Mouse (Mus musculus): Measurements from ENCODE around the gene Avl9.

- TF ChIP-seq CTCF (IDR thresholded peaks at IDR 0.05; ENCODE audit: borderline replicate concordance, control insufficient read depth, extremely low read depth, insufficient read depth, low read length, poor library complexity) (no peak), POLR2A (IDR thresholded peaks at IDR 0.05; ENCODE audit: control insufficient read depth, extremely low read depth, insufficient read depth, low read length, poor library complexity) (no peak)
Observed at GRCm38 (mm10) chr6:56808656-56809055, 94.0 kb downstream of the Avl9 start.
